Mouse (Mus musculus) megakaryocyte progenitor cell, adult 5-6 weeks (primary cell): Measurements from ENCODE around the gene Cntn5. TPM values are rescaled to one million over a fixed set of nuclear protein-coding genes. Genes with fewer than 3 reads are reported as not detected.

Experiments used
- ATAC-seq: replicated peaks from 2 replicates; pipeline ENCODE4 v1.8.0; 2016; ENCODE audit warnings: mild to moderate bottlenecking, moderate TSS enrichment, inconsistent platforms; ENCODE audit not compliant: poor library complexity
- total RNA-seq, 2 experiments: library from RNA; stranded (forward) in 1 of 2; stranded (reverse) in 1 of 2; fragments of 157-497, 149-512 nt in 1 of 2; fragments of 200-1000 nt in 1 of 2; gene quantifications; 2 replicates each; pipeline versions ENCODE4 v1.2.3 to v1.2.4; 2015 to 2017

Gene Cntn5
- total RNA-seq, 2 experiments from 2014 or later = not detected

DNA sequence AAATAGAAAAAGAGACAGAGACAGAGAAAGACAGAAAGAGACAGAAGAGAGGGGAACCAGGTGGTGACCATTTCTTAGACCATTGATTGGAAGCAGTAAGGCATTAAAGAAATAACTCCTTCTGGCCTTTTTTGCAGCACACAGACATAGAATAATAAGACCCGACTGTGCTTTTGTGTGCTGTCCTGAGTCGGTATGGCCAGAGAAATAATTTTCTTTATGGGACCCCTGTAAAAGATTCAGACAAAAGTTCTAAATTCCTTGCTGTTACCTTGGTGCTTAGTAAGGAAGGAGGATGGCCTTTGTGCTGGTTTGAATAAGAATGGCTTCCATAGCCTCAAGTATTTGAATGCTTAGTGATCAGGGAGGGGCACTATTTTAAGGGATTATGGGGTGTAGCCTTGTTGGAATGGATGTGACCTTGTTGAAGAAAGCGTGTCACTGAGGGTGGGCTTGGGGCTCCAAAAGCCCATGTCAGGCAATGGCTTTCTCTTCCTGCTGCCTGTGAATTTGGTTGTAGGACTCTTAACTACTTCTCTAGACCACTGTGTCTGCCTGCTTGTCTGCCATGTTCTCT, 455.5 kb downstream of the Cntn5 start:
- ATAC-seq = no peak

DNA sequence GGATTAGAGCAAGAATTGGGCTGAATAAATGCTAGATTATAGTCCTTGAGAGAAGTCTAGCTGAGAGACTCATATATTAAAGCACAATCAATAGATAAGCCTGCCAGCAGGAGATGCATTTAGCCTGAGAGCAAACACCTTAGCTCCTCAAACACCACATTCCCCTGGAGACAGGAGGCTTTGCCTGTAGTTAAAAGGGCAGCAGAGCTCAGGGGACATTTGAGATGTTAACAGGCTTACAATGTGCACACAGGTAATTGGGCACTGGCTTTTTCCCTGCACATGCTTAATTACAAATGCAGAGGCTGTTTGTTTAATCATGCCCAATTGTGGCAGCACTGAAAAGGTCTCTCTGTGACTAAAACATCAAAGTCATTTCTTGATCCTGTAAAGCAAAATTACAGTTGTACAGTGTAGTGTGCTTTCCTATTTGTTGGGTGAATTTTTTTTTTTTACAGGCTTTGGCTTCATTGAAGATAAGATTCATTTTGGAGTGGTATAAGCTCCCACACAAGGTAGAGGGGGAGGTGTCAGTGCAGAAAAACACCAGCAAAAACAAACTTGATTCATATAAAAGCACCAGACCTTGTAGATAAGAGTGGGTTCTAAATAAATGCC, 457.2 kb downstream of the Cntn5 start:
- no peak for ATAC-seq

- no peak for ATAC-seq
These were observed 492.5 kb downstream of the Cntn5 start for GRCm38 (mm10) chr9:10412075-10412474.

- ATAC-seq = no peak
These were observed 504.5 kb downstream of the Cntn5 start for GRCm38 (mm10) chr9:10400099-10400498.

GRCm38 (mm10) chr9:10389863-10390262, 514.7 kb downstream of the Cntn5 start:
- ATAC-seq = no peak

DNA sequence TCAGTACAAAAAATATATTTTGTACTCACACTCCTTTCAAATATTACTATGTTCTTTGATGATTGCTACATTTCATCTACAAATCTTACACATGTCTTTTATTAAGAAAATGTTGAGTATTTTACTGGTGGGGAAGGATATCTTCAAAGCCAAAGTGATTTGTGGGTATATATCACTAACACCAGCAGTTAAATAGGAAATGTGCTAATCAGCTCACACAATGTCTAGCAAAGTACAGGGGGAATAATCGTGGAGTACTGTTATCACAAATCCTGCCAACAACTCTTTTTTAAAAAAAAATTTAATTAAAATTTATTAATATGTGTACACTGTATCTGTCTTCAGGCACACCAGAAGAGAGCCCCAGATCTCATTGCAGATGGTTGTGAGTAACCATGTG, 520.1 kb downstream of the Cntn5 start:
- ATAC-seq = no peak

DNA sequence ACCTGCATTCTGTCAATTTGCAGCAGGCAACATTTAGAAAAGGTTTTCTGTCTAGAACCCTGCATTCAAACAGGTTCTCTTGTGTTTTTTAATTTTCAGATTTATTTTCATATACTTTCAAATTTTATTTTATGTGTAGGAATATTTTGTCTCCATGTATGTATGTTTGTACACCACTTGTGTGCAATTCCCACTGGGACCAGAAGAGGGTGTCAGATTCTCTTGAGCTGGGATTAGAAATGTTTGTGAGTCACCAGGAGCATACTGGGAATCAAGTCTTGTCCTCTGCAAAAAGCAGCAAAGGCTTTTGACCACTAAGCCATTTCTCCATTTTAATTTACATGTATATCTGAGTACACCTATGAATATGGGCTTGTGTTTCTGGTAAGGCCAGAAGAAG, 521.4 kb downstream of the Cntn5 start:
- ATAC-seq = no peak

DNA sequence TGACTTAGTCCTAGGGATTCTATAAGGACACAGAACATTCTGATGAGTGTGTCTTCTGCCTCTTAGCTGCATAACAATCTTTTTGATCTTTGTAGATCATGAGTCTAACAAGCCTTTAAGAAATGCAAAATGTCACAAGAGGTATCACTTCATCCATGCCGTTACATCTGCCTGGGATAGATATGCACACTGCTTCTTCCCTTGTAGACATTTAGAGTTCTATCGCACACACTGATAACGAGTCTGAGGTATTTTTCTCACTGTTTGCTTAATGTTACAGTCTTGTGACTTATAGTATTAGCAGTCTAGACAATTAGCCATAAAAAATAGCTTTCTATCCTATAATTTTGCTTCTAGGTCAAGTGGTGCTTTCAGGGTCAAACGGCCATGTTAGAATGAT, 522.9 kb downstream of the Cntn5 start:
- ATAC-seq = no peak

DNA sequence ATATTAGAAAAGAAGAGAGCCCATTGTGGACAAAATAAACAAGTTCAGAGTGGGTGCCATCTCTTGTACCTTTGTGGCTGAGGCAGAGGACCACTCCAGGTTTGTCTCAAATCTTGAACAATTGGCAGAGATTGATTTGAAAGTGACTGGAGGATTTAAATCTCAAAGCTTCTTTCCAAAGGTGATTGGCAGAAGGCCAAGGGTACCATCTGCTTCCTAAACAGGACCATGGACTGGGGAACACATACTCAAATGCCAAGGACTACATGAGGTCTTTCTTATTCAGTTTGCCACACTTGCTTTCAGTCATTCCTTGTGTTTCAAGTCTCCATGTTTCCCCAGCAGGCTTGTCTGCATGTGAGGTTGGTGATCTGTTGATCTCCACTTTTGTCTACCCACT, 528.3 kb downstream of the Cntn5 start:
- ATAC-seq = no peak

DNA sequence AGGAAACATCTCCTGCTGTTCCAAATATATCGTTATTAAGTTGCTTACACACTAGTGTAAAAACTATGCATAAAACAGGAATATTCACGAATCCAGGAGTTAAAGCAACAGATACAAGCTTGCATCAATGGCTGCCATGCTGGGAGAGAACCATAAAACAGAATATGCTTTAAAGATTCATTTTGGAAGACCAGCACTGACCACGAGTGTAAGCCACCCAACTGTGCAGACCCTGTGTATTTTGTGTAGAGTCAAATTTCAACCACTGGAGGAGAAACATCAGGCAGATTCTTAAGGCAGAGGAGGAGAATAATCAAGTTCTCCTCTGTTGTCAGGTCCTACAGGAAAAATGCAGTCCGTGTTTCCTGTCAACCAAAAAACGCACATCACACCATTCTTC, 535.6 kb downstream of the Cntn5 start:
- ATAC-seq = no peak

DNA sequence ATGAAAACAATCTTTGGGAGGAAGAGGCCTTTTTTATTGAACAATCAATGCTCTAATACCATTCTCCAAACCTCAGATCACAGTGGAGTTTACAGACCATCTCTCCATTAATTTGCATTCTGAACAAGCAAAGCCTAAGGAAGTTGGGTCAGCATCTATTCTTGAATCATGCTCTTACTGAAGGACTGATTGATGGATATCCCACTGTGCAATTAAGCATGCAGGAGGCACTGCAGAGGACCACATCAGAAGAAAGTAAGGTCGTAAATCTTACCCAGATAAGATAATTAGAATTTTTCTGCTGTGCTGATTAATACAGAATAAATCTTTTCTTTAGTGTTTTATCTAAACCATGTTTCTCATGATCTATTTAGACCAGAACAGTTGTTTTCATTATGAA, 536.2 kb downstream of the Cntn5 start:
- no peak for ATAC-seq

- ATAC-seq = no peak
These were observed 538.2 kb downstream of the Cntn5 start for GRCm38 (mm10) chr9:10366246-10366955.

DNA sequence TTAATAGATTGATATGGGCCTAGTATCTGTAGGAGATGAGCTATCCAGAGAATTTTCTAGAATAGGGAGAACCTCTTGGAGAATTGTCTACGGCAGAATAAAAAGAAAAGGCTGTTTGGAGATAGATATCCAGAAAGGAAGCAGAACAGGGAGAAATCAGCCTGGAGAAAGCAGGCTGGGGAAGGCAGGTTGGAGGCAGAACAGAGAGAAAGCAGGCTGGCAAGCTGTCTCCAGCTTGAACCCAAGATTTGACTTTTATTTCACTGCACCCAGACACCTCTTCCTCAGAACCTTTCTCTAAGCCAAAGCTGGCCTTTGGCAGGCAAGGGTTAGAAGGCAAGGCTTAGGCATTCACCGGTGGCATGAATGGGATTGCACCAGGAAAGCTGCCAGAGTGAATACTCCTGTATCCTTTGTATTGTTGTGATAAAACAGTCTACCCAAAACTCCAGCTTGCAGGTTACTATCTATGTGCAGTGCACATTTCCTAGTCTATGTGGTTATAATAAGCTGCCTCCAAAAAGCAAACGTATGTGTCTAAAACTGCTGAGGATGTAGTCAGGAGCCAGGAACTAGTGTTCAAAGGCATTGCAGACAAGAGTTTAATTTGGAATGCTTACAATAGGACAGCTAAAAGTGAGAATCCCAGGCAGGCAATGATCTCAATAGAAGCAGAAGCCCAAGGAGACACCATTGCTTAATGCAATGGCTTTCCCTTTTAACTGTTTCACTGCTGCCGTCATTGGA, 553.5 kb downstream of the Cntn5 start:
- no peak for ATAC-seq

DNA sequence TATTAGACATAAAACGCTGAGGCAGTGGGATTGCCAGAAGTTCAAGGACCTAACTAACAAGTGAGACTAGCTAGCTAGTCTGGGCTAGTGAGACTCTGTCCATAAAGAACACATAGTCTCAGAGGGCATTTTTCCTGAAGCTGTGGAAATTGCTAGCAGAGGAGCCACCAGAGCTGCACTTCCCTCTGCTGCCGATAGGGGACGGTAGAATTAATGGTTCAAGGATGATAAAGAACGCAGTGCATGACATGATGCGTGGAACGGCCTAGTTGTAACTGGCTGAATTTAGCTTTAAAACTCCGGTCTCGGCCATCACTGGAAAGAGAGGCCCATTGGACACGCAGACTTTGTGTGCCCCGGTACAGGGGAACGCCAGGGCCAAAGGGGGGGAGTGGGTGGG, 555.8 kb downstream of the Cntn5 start:
- ATAC-seq = no peak

GRCm38 (mm10) chr9:10348222-10348621, 556.4 kb downstream of the Cntn5 start:
- ATAC-seq = no peak

DNA sequence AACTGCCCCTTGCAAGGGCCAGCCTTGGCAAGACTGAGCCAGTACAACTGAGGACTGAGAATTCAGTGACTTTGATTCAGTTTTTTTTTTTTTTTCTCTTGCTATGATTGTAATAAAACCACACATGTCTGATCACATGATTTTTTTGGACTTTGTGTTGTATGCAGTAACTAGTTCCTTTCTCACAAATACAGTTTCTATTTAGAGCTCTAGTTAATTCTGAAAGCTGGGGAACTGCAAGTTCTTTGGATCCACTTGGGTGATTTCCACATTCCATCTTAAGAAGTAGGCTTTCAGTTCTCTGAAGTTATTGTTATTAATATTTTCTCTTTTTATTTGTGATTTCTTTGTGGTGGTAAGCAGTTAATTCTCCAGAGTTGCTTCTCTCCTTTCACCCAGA, 563.8 kb downstream of the Cntn5 start:
- no peak for ATAC-seq

GRCm38 (mm10) chr9:10339716-10340115, 564.9 kb downstream of the Cntn5 start:
- ATAC-seq = no peak

DNA sequence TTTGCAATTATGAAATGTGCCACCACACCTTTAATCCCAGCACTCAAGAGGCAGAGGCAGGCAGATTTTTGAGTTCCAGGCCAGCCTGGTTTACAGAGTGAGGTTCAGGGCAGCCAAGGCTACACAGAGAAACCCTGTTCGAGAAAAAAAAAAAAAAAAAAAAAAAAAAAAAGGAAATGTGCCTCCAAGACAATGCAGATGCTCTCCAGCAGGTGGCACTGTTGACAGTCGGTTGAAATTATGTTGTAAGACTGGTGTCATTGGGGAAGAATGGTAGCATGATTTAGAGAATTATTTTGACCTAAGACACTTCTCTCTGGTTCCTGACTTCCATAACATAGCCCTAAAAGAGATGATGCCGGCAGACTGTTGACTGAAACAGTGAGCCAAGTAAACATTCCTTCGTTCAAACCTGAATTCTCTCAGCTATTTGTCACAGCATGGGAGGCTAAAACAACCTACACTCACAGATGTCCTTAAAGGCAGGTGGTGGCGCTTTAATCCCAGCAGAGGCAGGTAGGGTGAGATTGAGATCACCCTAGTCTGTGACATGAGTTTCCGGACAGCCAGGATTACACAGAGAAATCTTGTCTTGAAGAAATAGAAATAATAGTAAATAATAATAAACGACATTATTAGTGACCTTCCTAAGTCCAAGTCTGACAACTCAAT, 579.7 kb downstream of the Cntn5 start:
- peak; percentile 87 for ATAC-seq

DNA sequence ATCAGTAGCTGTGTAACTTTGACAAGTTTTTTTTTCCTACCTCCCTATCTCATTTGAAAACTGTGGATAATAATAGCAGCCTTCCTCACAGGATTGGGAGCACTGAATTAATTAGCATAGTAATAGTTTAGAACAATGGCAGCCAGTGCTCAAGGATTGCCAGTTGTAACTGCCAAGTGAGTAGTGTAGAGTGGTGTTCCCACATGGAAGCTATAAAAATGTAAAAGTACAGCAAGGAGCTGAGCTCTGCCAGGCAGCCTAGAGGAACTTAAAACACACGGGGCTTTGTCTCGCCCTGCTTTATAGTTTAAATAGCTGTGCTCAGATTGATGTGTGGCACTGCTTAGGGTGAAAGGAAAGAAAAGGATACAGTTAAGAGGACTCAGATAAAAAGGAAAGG, 635.2 kb downstream of the Cntn5 start:
- ATAC-seq = no peak

DNA sequence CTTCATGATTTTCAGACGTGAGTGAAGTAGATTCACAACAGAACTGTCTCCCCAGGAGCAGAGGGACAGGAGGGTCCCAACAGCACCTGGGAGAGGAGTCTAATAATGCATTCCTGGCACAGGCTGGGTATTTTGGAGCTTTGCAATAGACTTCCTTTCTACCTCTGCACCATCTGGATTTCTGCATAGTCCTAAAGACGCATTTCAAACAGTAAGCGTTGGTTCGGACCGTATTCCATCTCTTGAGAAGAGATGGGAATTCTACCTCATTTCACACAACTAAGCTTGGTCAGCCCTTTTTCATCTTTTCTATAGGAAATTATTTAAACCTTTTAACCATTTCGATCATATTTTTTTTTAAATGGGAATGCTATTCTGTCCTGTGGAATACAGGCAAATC, 635.7 kb downstream of the Cntn5 start:
- ATAC-seq = no peak

DNA sequence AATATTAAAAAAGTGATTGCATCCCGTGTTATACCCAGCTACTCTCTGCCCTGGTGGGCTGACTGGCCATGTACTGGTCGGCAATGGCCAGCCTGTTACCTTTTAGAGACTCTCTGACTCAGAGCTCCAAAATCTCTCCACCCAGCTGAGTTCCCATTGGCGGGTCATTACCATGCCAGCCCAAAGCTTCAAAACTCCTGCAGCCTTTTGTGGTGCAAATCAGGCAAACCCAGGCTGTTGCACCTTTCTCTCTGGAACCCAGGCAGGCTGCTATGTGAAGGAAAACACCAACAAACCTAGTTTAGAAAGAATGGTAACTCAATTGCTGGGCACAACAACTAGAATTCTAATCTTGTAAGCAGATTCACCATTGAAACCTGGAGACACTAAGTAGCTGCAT, 639.0 kb downstream of the Cntn5 start:
- no peak for ATAC-seq
